Mouse (Mus musculus) liver, adult 10 weeks (tissue): ENCODE results near the gene Khdc1b. TPM values are rescaled to one million over a fixed set of nuclear protein-coding genes. Genes with fewer than 3 reads are reported as not detected.

ENCODE experiments used
- polyA plus RNA-seq: library from polyadenylated mRNA; stranded (reverse); fragments of 350-450 nt; fragmentation: Illumina TruSeq; extraction: RNeasy Lipid Tissue Mini Kit (QIAGEN cat#74804); gene quantifications from one replicate; pipeline ENCODE4 v1.2.3, GENCODE M21; 2014; ENCODE audit warnings: low read depth, low replicate concordance

The Khdc1b gene
- not detected for polyA plus RNA-seq

GRCm38 (mm10) chr1:21383256-21383655 lies at the start of gene Khdc1b:
TSS of gene Khdc1b (plus strand) at chr1:21383556.

GRCm38 (mm10) chr1:21349341-21349740 lies 34.0 kb upstream of the Khdc1b start, which contains the start of gene Khdc1a:
TSS of gene Khdc1a (plus strand) at chr1:21349641.

GRCm38 (mm10) chr1:21368031-21368430 lies 15.3 kb upstream of the Khdc1b start, which contains the start of gene Khdc1c:
TSS of gene Khdc1c (plus strand) at chr1:21368331.

Other genes with a start within 250 kb of the Khdc1b start
- gene Tmem14a, start 165.0 kb upstream of the Khdc1b start, polyA plus RNA-seq = 10.6 TPM
- gene Gsta3, start 143.0 kb upstream of the Khdc1b start, polyA plus RNA-seq = 2,434 TPM
- not detected for gene Khdc1a, start 33.9 kb upstream of the Khdc1b start, polyA plus RNA-seq
- not detected for gene Khdc1c, start 15.2 kb upstream of the Khdc1b start, polyA plus RNA-seq